Mouse (Mus musculus) myocyte (in vitro differentiated cells): ENCODE results near the gene Slc25a22.

Source experiments
- E2F4 ChIP-seq: IDR thresholded peaks from one replicate; pipeline ENCODE4 v1.6.1; 2011; ENCODE audit warnings: mild to moderate bottlenecking, control low read depth, moderate library complexity; ENCODE audit not compliant: insufficient read depth
- MYOD1 ChIP-seq, 3 experiments: IDR thresholded peaks; one replicate each; pipeline ENCODE4 v1.6.1; 2011; ENCODE audit warnings: control low read depth in 2 of 3, low read depth in 2 of 3, mild to moderate bottlenecking in 2 of 3, moderate library complexity in 1 of 3; ENCODE audit not compliant: insufficient read length in 2 of 3, control insufficient read depth in 1 of 3
- POLR2A ChIP-seq: IDR thresholded peaks from one replicate; pipeline ENCODE4 v1.6.1; 2011; ENCODE audit warnings: low read depth, mild to moderate bottlenecking, control low read depth, moderate library complexity; ENCODE audit not compliant: insufficient read length

GRCm38 (mm10) chr7:141417731-141418681 lies 19.7 kb downstream of the Slc25a22 start:
- TF ChIP-seq MYOD1 (IDR thresholded peaks at IDR 0.05; ENCODE audit: control insufficient read depth in 1 of 3, insufficient read length in 2 of 3, low read depth in 2 of 3) = no peak
- no peak for TF ChIP-seq POLR2A
- no peak for TF ChIP-seq E2F4
